Mouse (Mus musculus): Measurements from ENCODE around the gene Prm3. TPM values are rescaled to one million over a fixed set of nuclear protein-coding genes. Genes with fewer than 3 reads are reported as not detected.
"Not testable (repeated sequence)": the region's sequence is repeated elsewhere in the genome, so short reads cannot be mapped to it uniquely, and the experiment has no call there.

Gene Prm3
- total RNA-seq, 2 experiments from 2014 or later = not detected

DNA sequence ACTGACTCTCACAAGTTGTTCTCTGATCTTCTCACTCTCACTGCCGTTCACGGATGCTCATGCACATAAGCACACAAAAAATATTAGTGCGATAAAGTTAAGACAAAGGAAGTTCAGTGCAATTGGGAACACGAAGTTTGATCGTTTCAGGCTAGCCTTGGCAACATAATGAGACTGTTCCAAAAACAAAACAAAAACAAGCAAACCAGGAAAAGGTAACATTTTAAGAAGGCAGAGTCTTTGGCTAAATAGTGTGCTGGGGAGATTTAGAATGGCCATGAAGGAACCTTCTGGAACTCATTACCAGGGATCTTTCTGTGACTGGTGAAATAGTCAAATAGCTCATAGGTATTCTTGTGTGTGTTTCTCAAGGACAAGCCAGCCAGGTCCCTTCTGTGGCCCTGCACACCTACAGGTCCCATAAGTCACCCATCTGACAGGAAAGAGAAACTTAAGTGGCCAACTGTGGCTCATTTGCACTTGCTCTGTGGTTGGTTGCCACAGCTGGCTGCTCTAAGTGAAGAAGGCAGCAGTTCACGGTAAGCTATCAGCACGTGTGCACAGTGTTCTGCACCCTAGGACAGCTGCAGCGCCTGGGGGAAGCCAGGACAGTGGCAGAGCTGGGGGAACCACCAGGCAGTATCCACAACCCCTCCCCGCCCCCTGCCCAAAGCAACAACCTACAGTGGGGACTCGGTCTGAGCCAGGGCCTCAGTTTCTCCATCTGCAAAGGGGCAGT, 15.2 kb upstream of the Prm3 start, which contains the start of gene Prm1:
Gene Prm1, minus strand, starts transcription at position 51 of the 739 bp plus-strand sequence.
- DNase-seq (ENCODE audit: low spot score in 2 of 2) = no peak
- intact Hi-C loops (cut with DNase I) = no loop called here

DNA sequence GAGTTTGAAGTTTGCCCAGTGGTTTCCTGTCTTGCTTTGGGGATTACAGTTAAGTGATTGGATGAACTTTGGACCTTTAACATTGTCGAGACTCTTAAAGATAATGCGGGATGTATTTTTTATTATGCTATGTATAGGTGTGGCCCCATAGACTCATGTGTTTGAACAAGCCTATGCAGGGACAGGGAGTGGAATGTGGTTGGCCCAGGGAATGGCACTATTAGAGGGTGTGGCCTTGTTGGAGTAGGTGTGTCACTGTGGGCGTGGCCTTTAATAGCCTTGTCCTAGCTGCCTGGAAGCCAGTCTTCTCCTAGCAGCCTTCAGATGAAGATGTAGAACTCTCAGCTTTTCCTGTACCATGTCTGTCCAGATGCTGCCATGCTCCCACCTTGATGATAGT, 11.7 kb upstream of the Prm3 start:
- intact Hi-C loops (cut with DNase I) = not testable (repeated sequence)

DNA sequence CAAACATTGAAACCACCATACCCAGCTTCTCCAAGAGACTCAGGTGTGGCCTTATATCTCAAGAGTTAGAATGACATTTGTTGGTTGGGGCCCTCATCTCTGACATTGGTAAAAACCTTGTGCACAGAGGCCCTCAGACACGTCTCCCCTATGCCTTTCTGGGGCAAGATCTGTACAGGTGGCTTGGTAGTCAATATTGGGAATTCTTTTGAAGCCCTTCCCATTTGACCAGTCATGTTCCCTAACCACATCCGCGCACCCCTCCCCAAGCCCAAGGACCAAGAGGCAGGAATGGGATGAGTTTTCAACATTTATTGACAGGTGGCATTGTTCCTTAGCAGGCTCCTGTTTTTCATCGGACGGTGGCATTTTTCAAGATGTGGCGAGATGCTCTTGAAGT, 5.3 kb upstream of the Prm3 start, which contains the start of gene Prm2:
Gene Prm2, minus strand, starts transcription at position 101 of the 400 bp plus-strand sequence.
- no peak for DNase-seq (ENCODE audit: low spot score in 2 of 2)
- intact Hi-C loops (cut with DNase I) = no loop called here

More for the DNA sequence above, 11.7 kb upstream of the Prm3 start:
- DNase-seq (ENCODE audit: low spot score in 2 of 2) = not testable (repeated sequence)

DNA sequence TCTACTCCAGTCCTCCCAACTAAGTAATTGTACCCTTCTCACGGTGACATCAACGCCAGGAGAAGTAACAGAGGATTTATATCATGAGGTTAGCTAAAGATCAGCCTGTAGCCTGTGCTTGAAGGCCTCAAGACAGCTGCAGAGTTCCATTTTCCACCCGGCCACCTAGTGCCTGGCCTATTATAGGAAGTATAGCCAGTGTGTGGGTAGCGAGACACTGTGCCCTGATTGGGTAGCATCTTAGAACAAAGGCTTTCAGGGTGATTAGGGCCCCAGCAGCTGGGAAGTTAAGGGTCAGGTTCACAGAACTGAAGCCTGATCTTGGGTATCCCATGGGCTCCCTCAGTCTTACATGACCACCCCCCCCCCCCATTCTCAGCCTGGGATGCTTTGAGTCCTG, 1.8 kb downstream of the Prm3 start:
- no peak for DNase-seq (ENCODE audit: low spot score in 2 of 2)
- intact Hi-C loops (cut with DNase I) = loop anchor here (5.0 kb wide), 3 partner anchors 127 to 202 kb away; no protein-coding TSS in a partner anchor

DNA sequence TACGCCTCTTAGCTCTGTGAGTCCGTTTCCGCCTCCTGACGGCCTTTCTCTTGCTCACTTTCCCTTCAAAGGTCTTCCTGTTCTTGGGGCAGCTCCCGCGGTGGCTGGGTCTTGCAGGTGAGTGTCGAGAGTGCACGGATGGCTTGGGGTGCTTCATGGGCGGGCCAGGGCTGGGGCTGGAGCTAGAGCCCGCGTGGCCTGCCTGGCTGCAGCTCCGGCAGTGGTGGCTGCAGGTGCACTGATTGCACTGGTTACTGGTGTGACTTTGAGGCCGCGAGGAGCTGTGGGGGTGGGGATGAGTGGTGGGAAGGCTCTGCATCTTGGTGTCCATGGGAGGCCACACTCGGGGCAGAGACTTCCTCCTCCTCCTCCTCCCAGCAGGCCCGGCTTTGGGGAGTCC, 2.4 kb downstream of the Prm3 start, which contains the start of gene Tnp2:
Gene Tnp2, minus strand, starts transcription at position 390 of the 400 bp plus-strand sequence.
- intact Hi-C loops (cut with DNase I) = loop anchor here (5.0 kb wide), 3 partner anchors 126 to 201 kb away; no protein-coding TSS in a partner anchor
- DNase-seq (ENCODE audit: low spot score in 2 of 2) = no peak

DNA sequence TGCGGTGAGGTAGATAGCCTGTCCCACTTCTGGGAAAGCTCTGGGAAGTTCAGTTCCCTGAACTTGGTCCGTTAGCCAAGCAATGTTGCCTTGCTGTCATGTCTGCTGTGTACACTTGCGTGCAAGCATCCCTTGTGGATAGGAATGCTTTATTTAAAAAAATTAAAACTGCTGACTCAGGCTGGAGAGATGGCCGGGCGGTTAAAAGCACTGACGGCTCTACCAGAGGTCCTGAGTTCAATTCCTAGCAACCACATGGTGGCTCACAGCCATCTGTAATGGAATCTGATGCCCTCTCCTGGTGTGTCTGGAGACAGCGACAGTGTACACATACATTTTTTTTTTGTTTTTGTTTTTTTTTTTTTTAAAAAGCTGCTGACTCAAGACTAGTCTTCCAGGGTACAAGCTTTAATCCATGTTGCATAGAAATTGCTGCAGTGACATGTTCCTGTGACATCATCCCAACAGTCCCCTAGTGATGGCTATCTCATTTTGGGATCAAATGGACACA, 3.1 kb downstream of the Prm3 start:
- DNase-seq (ENCODE audit: low spot score in 2 of 2) = no peak
- intact Hi-C loops (cut with DNase I) = loop anchor here (2.0 to 5.0 kb wide), 4 partner anchors 59 to 200 kb away; no protein-coding TSS in a partner anchor

DNA sequence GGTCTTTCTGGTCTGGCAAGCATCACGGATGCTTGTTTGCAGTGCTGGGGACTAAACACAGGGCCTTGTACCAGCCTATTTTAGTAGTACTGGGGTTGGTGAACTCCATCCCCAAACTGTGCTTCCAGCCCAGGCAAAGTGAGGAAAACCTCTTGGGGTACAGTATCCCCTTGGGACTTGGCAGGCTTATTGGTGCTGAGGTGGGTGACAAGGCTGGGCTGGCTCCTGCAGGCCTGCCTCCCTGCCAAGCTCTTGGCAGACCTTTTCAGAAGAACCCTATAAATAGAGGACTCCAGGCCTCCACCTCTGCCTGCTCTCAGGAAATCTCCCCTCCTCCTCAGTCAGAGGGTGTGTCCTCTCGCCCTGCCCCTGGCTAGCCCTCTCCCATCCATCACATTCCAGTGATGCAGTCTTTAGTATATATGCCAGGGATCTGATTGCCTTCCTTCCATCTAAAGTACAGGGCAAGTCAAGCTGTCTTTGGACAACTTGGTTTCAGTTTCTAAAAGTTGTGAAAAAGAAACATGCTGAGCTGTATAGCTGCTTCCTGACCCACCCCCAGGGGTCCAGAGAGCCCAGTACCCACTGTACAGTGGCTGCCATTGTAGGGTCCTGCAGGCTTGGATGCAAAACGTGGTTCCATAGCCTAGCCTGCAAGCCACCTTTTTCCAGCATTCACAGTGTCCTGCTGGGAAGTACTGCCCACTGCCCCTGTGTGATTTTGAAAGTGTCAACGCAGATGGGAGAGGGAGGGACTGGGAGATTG, 3.7 kb downstream of the Prm3 start:
- intact Hi-C loops (cut with DNase I) = loop anchor here (2.0 to 5.0 kb wide), 4 partner anchors 60 to 200 kb away; no protein-coding TSS in a partner anchor
- no peak for DNase-seq (ENCODE audit: low spot score in 2 of 2)

DNA sequence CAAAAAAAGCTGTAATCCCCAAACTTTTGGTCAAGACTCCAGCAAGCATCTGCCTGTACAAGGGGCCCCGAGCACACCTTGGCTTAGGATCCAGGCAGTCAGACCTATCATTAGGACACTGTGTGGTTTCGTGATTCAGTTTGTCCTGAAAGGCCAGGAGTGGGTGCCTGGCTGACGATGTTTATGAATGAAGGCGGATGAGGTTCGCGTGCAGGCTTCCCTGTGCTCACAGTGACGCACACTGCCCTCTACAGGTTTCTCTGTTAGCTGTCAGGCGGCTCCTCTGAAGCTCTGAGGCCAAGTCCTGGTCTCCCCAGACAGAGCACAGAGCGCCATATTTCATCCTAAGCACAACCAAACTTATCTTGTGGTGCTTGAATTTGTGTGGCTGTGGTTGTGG, 4.4 kb downstream of the Prm3 start:
- intact Hi-C loops (cut with DNase I) = loop anchor here (2.0 to 5.0 kb wide), 4 partner anchors 61 to 199 kb away; no protein-coding TSS in a partner anchor
- DNase-seq (ENCODE audit: low spot score in 2 of 2) = peak; percentile 82 to 89

DNA sequence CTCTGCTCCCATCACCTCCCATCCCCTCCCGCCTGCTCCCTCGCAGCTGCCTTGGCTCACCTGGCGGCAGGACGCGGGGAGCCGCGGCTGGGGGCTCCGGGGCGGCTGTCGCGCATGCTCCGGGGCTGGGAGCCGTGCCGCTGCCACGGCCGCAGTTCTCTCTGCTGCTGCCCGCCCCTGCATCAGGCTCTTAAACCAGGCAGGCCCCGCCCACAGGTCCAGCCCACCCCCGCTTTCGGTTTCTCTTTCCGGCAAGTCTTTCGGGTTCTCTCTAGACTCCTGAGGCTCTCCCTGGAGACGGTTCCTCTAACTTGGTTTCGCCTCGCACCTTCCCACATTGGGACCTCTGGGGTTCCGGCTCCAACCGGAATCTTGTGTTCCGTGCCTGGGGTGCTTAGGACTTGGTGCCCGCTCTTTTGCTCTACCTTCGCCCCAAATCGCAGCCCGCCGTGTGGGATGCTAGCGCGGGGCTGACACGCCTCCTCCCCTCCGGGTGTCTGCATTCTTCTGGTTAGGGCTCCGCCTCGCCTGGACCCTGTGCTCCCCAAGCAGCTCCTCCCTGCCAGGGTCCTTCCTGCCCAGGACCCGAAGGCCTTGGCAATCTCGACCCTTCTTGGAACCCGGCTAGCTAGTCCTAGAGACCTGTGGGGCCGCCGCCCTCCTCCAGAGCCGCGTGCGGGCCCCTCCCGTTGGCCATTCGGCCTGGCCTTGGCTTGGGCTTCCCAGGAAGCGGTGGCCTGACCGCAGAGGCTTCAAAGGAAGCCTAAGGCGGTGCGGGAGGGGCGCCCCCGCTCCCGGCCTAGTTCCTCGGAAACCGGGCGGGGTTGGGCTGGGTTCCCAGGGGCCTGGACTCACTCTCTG, 5.1 kb downstream of the Prm3 start, which contains the start of gene Socs1:
Gene Socs1, minus strand, starts transcription at position 166 of the 861 bp plus-strand sequence.
- intact Hi-C loops (cut with DNase I) = loop anchor here (2.0 to 5.0 kb wide), 5 partner anchors 61 to 219 kb away; no protein-coding TSS in a partner anchor
- DNase-seq (ENCODE audit: low spot score in 2 of 2) = peak; percentile 79 to 88

DNA sequence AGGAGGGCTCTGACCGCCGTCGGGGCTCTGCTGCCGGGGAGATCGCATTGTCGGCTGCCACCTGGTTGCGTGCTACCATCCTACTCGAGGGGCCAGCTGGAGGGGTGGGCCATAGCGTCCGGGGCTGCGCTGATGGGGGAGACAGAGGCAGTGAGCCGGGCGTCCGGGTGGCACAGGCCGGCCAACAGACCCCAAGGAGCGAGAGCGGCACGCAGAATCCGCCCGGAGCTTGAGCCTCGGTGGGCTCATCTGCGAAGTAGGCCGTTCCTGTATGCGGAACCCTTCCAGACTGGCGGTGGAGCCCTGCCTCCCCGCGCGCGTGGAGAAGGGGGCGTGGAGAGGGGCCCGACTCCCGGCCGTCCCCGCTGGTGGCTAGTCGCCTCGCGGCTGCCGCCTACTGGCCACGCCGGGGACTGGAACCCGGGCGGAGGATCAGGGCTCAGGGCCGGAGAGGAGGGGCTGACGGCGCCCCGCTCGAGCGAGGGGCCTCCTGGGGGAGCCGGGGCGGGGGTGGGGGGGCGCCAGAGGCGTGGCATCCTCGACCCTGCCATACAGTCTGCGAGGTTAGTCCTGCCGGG, 5.8 kb downstream of the Prm3 start:
- intact Hi-C loops (cut with DNase I) = loop anchor here (2.0 to 5.0 kb wide), 4 partner anchors 123 to 218 kb away; no protein-coding TSS in a partner anchor
- DNase-seq (ENCODE audit: low spot score in 2 of 2) = peak; percentile 80 to 84

DNA sequence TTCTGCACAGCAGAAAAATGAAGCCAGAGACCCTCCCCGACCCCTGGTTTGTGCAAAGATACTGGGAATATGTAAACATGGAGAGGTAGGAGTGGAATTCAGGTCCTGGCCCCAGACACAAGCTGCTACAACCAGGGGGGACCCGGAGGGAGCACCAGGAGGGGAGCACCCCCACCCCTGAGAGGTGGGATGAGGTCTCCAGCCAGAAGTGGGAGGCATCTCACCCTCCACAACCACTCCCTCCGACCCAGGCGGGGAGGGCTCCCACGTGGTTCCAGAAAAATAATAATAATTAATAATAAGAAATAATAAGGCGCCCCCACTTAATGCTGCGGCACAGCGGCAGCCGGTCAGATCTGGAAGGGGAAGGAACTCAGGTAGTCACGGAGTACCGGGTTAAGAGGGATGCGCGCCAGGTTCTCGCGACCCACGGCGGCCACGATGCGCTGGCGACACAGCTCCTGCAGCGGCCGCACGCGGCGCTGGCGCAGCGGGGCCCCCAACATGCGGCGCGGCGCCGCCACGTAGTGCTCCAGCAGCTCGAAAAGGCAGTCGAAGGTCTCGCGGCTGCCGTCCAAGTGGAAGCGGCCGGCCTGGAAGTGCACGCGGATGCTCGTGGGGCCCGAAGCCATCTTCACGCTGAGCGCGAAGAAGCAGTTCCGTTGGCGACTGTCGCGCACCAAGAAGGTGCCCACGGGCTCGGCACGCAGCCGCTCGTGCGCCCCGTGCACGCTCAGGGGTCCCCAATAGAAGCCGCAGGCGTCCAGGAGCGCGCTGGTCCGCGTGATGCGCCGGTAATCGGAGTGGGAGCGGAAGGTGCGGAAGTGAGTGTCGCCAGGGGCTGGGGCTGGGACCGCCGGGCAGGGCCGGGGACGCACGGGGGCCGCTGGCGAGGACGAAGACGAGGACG, 6.6 kb downstream of the Prm3 start:
- intact Hi-C loops (cut with DNase I) = loop anchor here (2.0 kb wide), 1 partner anchor 217 kb away; no protein-coding TSS in a partner anchor
- peak; percentile 18 to 30 for DNase-seq (ENCODE audit: low spot score in 2 of 2)

DNA sequence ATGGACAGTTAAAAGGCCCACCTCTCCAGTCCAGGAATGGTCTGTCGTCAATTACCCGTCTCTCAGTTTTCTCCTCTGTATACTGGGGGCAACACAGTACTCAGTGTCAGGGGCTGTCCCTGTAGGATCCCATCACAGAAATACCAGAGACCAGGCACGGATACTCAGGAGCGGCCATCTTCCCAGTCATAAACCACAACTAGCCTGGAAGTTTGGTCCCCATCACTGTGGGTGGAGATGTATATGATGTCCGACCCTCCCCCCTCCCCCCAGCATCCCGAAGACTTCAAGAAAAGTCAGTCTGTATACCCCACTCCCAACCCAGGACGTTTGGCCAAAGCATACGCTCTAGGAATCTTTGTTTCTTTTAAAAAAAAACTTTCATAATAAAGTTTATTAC, 7.3 kb downstream of the Prm3 start:
- intact Hi-C loops (cut with DNase I) = no loop called here
- DNase-seq (ENCODE audit: low spot score in 2 of 2) = no peak

DNA sequence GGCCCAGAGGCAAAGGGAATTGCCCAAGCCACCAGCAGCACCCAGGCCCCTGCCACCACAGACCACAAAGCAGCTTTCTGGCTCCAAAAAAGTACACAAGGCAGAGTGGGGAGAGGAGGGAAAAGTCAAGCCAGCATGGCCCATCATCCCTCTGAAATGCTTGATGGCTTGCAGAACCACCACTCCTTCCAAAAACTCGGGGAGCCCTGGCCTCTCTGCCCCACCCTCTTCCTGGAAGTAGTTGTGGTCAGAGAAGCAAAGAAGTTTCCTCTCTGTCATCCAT, 7.6 kb downstream of the Prm3 start:
- intact Hi-C loops (cut with DNase I) = no loop called here
- no peak for DNase-seq (ENCODE audit: low spot score in 2 of 2)

DNA sequence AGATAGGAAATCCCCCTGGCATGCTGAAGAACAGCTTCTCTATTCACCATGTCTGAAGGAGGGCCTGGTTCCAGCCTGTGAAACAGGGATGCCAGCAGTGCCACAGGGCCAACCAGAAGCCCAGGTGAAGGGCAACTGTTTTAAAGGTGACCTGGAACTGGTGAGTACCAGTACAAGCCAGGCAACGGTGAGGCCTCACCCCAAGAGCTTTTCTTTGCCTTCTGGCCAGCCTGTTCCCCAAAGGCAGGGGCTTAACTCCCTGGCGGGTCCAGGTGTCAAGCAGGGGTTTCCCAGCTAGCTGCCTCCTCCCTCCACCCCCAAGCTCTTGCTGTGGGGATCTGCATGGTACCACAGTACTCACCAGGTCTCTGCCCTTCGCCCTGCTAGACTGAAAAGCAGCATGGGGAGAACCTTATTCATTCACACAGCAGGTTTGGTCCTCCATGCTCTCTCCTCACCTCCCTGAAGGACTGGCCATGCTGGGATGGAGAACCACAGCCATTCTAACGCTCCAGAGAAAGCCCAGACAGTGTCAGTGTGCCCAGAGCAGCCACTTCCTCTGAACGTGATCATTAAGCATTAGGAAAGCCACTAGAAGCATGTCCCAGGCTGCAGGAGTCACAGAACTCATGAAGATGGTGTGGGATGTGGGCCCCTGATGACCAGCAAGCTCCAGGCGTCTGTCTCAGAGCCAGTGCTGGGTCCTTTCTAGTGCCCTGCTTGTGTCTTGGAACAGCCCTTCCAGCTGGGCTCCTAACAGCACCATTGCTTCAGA, 8.2 kb downstream of the Prm3 start:
- intact Hi-C loops (cut with DNase I) = no loop called here
- no peak for DNase-seq (ENCODE audit: low spot score in 2 of 2)

DNA sequence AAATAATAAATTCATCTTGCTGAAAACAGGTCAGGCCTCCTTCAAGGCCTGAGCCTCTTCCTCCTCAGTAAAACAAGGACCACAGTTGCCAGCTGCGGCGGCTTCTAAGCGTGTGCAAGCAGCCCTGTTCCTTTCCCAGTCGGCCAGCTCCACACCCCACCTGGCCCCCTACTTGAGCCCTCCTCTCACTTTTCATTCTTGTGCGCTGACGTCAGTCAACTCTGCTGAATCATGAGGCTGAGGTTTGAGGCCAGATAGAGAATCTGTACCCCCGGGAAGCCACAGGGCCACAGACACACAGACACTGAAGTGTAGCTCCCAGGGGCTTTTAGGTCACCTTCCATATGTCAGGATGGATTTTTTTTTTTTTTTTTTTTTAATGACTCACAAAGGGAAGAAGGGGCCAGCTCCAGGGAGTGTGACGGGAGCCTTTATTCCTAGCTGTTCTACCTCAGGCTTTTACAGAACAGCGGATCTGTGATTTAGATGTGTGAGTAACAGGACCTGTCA, 8.8 kb downstream of the Prm3 start:
- DNase-seq (ENCODE audit: low spot score in 2 of 2) = no peak
- intact Hi-C loops (cut with DNase I) = no loop called here

DNA sequence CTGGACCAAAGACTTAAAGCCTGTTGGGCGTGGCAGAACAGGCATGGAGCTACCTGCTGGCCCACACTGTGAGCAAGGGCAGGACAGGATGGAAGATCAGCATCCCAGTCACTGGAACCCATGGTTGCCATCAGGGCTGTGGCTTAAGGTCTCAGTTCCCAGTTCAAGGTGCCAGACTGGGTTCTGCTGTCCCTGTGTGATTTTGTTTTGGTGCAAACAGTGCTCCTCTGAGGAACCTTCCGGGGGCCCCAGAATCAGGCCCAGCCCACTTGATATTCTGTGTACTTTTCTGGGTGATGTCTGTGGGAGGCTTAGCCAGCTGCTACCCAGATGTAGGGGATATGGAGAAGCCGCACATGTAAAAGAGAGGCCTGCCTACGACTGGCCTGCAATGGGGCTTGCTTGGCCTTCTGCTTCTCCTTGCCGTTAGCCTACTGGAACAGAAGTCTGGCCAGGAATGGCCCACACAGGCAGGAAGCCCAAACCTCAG, 10.0 kb downstream of the Prm3 start:
- intact Hi-C loops (cut with DNase I) = no loop called here
- no peak for DNase-seq (ENCODE audit: low spot score in 2 of 2)

Data from left cerebral cortex, postnatal 25 days (tissue).